Mouse (Mus musculus): ENCODE measurements at regions not wholly inside any gene's neighbourhood (a gene's known extent, or its start where the extent isn't known, plus 50 kb on each side); places are given as distances from the start of the nearest gene placed in this dataset.

GRCm38 (mm10) chr10:56979601-56980000 lies 506.6 kb upstream of the Hsf2 start:
- H3K27me3 ChIP-seq (ENCODE audit: control insufficient read depth, insufficient read depth, low read length, poor library complexity, severe bottlenecking) = no peaks in the 10 kb centered on the region
- no peak overlapping the region for H3K9ac ChIP-seq (ENCODE audit: low read depth, poor library complexity, severe bottlenecking)
- H3K27ac ChIP-seq (ENCODE audit: insufficient read depth, low read length) = no peak overlapping the region
- no peaks in the 10 kb centered on the region for H3K36me3 ChIP-seq (ENCODE audit: control insufficient read depth, insufficient read depth, low read length, poor library complexity, severe bottlenecking)
- no peaks in the 10 kb centered on the region for H3K4me1 ChIP-seq (ENCODE audit: control insufficient read depth, insufficient read depth, low read length)
- peaks cover 4% of the 10 kb centered on the region; the same call in 1 of the 2 replicates for H3K9me3 ChIP-seq (replicated peaks; ENCODE audit: control insufficient read depth, insufficient read depth, low read length, poor library complexity, severe bottlenecking)
- TF ChIP-seq POLR2A (IDR thresholded peaks at IDR 0.05; ENCODE audit: insufficient read depth, low read length) (no peak), CTCF (IDR thresholded peaks at IDR 0.05; ENCODE audit: low read depth, low read length) (no peak), EP300 (IDR thresholded peaks at IDR 0.05; ENCODE audit: insufficient read depth, low read depth, low read length) (no peak)
- no peak overlapping the region for H3K4me3 ChIP-seq (ENCODE audit: low read depth, low read length)

- no peak overlapping the region for H3K9ac ChIP-seq (ENCODE audit: low read depth, poor library complexity, severe bottlenecking)
- H3K36me3 ChIP-seq (ENCODE audit: control insufficient read depth, insufficient read depth, low read length, poor library complexity, severe bottlenecking) = no peaks in the 10 kb centered on the region
- no peaks in the 10 kb centered on the region for H3K4me1 ChIP-seq (ENCODE audit: control insufficient read depth, insufficient read depth, low read length)
- H3K27me3 ChIP-seq (ENCODE audit: control insufficient read depth, insufficient read depth, low read length, poor library complexity, severe bottlenecking) = no peaks in the 10 kb centered on the region
- no peak overlapping the region for H3K4me3 ChIP-seq (ENCODE audit: low read depth, low read length)
- no peak overlapping the region for H3K27ac ChIP-seq (ENCODE audit: insufficient read depth, low read length)
- no peaks in the 10 kb centered on the region for H3K9me3 ChIP-seq (replicated peaks; ENCODE audit: control insufficient read depth, insufficient read depth, low read length, poor library complexity, severe bottlenecking)
- no peak for TF ChIP-seq POLR2A (IDR thresholded peaks at IDR 0.05; ENCODE audit: insufficient read depth, low read length)
- TF ChIP-seq EP300 (IDR thresholded peaks at IDR 0.05; ENCODE audit: insufficient read depth, low read depth, low read length) = no peak
- no peak for TF ChIP-seq CTCF (IDR thresholded peaks at IDR 0.05; ENCODE audit: low read depth, low read length)
Observed at GRCm38 (mm10) chr10:56980821-56981220, 505.4 kb upstream of the Hsf2 start.

GRCm38 (mm10) chr10:56982526-56983190 lies 503.5 kb upstream of the Hsf2 start:
- no peak for TF ChIP-seq POLR2A (IDR thresholded peaks at IDR 0.05; ENCODE audit: insufficient read depth, low read length)
- TF ChIP-seq EP300 (IDR thresholded peaks at IDR 0.05; ENCODE audit: insufficient read depth, low read depth, low read length) = no peak
- no peak for TF ChIP-seq CTCF (IDR thresholded peaks at IDR 0.05; ENCODE audit: low read depth, low read length)

GRCm38 (mm10) chr10:56994969-56995368 lies 491.2 kb upstream of the Hsf2 start:
- Histone ChIP-seq H3K9me3 (replicated peaks; ENCODE audit: control insufficient read depth, insufficient read depth, low read length, poor library complexity, severe bottlenecking) (no peaks in the 10 kb centered on the region), H3K27ac (ENCODE audit: insufficient read depth, low read length) (no peak overlapping the region), H3K36me3 (ENCODE audit: control insufficient read depth, insufficient read depth, low read length, poor library complexity, severe bottlenecking) (no peaks in the 10 kb centered on the region), H3K9ac (ENCODE audit: low read depth, poor library complexity, severe bottlenecking) (no peak overlapping the region), H3K4me1 (ENCODE audit: control insufficient read depth, insufficient read depth, low read length) (no peaks in the 10 kb centered on the region), H3K27me3 (ENCODE audit: control insufficient read depth, insufficient read depth, low read length, poor library complexity, severe bottlenecking) (no peaks in the 10 kb centered on the region), H3K4me3 (ENCODE audit: low read depth, low read length) (no peak overlapping the region)
- TF ChIP-seq CTCF (IDR thresholded peaks at IDR 0.05; ENCODE audit: low read depth, low read length) (no peak), POLR2A (IDR thresholded peaks at IDR 0.05; ENCODE audit: insufficient read depth, low read length) (no peak), EP300 (IDR thresholded peaks at IDR 0.05; ENCODE audit: insufficient read depth, low read depth, low read length) (no peak)

More at GRCm38 (mm10) chr10:56982526-56983190, 503.5 kb upstream of the Hsf2 start:
- Histone ChIP-seq H3K4me3 (ENCODE audit: low read depth, low read length) (no peak overlapping the region), H3K4me1 (ENCODE audit: control insufficient read depth, insufficient read depth, low read length) (no peaks in the 10 kb centered on the region), H3K27ac (ENCODE audit: insufficient read depth, low read length) (no peak overlapping the region), H3K9me3 (replicated peaks; ENCODE audit: control insufficient read depth, insufficient read depth, low read length, poor library complexity, severe bottlenecking) (no peaks in the 10 kb centered on the region), H3K27me3 (ENCODE audit: control insufficient read depth, insufficient read depth, low read length, poor library complexity, severe bottlenecking) (no peaks in the 10 kb centered on the region), H3K9ac (ENCODE audit: low read depth, poor library complexity, severe bottlenecking) (no peak overlapping the region), H3K36me3 (ENCODE audit: control insufficient read depth, insufficient read depth, low read length, poor library complexity, severe bottlenecking) (no peaks in the 10 kb centered on the region)

- Histone ChIP-seq H3K36me3 (ENCODE audit: control insufficient read depth, insufficient read depth, low read length, poor library complexity, severe bottlenecking) (no peaks in the 10 kb centered on the region), H3K4me3 (ENCODE audit: low read depth, low read length) (no peak overlapping the region), H3K4me1 (ENCODE audit: control insufficient read depth, insufficient read depth, low read length) (no peaks in the 10 kb centered on the region), H3K9me3 (replicated peaks; ENCODE audit: control insufficient read depth, insufficient read depth, low read length, poor library complexity, severe bottlenecking) (no peaks in the 10 kb centered on the region), H3K27ac (ENCODE audit: insufficient read depth, low read length) (no peak overlapping the region), H3K27me3 (ENCODE audit: control insufficient read depth, insufficient read depth, low read length, poor library complexity, severe bottlenecking) (no peaks in the 10 kb centered on the region), H3K9ac (ENCODE audit: low read depth, poor library complexity, severe bottlenecking) (no peak overlapping the region)
- TF ChIP-seq POLR2A (IDR thresholded peaks at IDR 0.05; ENCODE audit: insufficient read depth, low read length) (no peak), CTCF (IDR thresholded peaks at IDR 0.05; ENCODE audit: low read depth, low read length) (peak; percentile 34)
Observed at GRCm38 (mm10) chr10:57000892-57001722, 485.1 kb upstream of the Hsf2 start.

- Histone ChIP-seq H3K27ac (ENCODE audit: insufficient read depth, low read length) (no peak overlapping the region), H3K4me1 (ENCODE audit: control insufficient read depth, insufficient read depth, low read length) (no peaks in the 10 kb centered on the region), H3K9ac (ENCODE audit: low read depth, poor library complexity, severe bottlenecking) (no peak overlapping the region), H3K4me3 (ENCODE audit: low read depth, low read length) (no peak overlapping the region), H3K36me3 (ENCODE audit: control insufficient read depth, insufficient read depth, low read length, poor library complexity, severe bottlenecking) (no peaks in the 10 kb centered on the region), H3K9me3 (replicated peaks; ENCODE audit: control insufficient read depth, insufficient read depth, low read length, poor library complexity, severe bottlenecking) (no peaks in the 10 kb centered on the region), H3K27me3 (ENCODE audit: control insufficient read depth, insufficient read depth, low read length, poor library complexity, severe bottlenecking) (no peaks in the 10 kb centered on the region)
- TF ChIP-seq EP300 (IDR thresholded peaks at IDR 0.05; ENCODE audit: insufficient read depth, low read depth, low read length) (no peak), CTCF (IDR thresholded peaks at IDR 0.05; ENCODE audit: low read depth, low read length) (no peak), POLR2A (IDR thresholded peaks at IDR 0.05; ENCODE audit: insufficient read depth, low read length) (no peak)
Observed at GRCm38 (mm10) chr10:57001723-57002110, 484.5 kb upstream of the Hsf2 start.

Measured in ES-Bruce4 (cell line).